Mouse (Mus musculus): ENCODE measurements at regions not wholly inside any gene's neighbourhood (a gene's known extent, or its start where the extent isn't known, plus 50 kb on each side); places are given as distances from the start of the nearest gene placed in this dataset.

DNA sequence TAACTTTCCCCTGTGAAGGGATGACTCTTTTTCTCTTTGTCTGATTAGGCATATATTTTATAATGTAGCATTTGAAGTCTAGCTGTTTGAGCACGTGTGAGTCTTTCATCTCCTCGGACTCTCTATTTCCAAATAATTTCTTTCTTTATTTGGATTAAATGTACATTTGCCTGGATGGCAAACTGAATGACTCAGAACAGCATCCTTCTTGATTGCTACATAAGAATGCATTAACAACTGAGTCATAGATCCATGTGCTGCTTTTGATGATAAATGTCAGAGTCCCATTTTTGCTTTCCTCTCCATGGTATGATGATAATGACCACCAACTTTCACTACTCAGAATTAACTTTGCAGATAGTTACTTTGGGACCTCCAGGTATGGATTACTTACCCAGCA, 571.5 kb downstream of the Cetn3 start:
- 91% methylated on average over 2 of the region's 2 CpGs for WGBS
- H3K27me3 ChIP-seq (replicated peaks; ENCODE audit: control insufficient read depth, insufficient read depth, low read length), result no peaks in the 10 kb centered on the region
- H3K4me3 ChIP-seq (ENCODE audit: low read length), result no peak overlapping the region
- H3K4me1 ChIP-seq (ENCODE audit: control insufficient read depth, insufficient read depth, low read depth, low read length), result no peaks in the 10 kb centered on the region
- H3K36me3 ChIP-seq (ENCODE audit: control insufficient read depth, insufficient read depth, low read length), result no peaks in the 10 kb centered on the region
- no peak overlapping the region for H3K9ac ChIP-seq (ENCODE audit: low read depth, low read length)
- no peaks in the 10 kb centered on the region for H3K9me3 ChIP-seq (ENCODE audit: control insufficient read depth, low read length)
- no peak for ATAC-seq
- no peak overlapping the region for H3K27ac ChIP-seq (ENCODE audit: low read depth, low read length)
- no peak overlapping the region for H3K4me2 ChIP-seq (ENCODE audit: low read length)

DNA sequence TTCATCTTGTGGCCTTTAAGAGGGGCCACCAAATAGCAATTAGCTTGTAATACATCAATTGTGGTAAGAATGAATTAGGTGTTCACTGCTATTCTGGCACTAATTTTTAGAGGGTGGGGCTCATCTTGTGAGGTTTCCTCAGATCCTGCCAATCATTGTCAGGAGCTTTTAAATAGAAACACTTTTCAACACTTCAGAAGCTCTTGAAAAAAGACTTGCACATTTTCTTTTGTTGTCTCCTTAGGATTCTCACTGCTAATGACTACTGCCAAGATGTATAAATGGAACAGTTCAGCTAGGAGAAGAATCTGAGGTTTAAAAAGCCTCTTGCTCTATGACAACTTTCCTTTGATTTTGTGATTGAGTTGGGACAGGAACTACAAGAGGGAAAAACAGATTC, 572.4 kb downstream of the Cetn3 start:
- no peak overlapping the region for H3K9ac ChIP-seq (ENCODE audit: low read depth, low read length)
- no peak overlapping the region for H3K4me3 ChIP-seq (ENCODE audit: low read length)
- H3K27ac ChIP-seq (ENCODE audit: low read depth, low read length), result no peak overlapping the region
- H3K27me3 ChIP-seq (replicated peaks; ENCODE audit: control insufficient read depth, insufficient read depth, low read length), result no peaks in the 10 kb centered on the region
- no peaks in the 10 kb centered on the region for H3K4me1 ChIP-seq (ENCODE audit: control insufficient read depth, insufficient read depth, low read depth, low read length)
- H3K36me3 ChIP-seq (ENCODE audit: control insufficient read depth, insufficient read depth, low read length), result no peaks in the 10 kb centered on the region
- ATAC-seq, result no peak
- H3K9me3 ChIP-seq (ENCODE audit: control insufficient read depth, low read length), result no peaks in the 10 kb centered on the region
- H3K4me2 ChIP-seq (ENCODE audit: low read length), result no peak overlapping the region

DNA sequence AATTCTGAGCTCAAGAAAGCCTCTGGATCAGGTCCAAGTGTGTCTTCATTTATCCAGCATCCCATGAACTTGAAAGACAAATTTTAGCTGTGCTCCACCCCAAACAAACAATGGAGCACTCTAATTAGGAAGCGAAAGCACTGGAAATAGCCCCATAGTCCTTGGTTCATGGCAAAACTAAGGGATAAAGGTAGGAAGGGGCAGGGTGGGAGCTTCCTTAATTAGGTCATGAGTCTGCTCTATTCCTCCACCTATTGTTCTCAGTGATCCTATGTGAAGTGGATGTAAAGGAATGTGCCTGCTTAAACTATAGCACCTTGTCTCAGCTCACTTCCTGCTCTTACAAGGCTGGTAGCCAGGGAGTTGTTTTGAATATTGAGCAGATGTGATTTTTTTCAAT, 576.6 kb downstream of the Cetn3 start:
- 82% methylated on average over 1 of the region's 1 CpGs for WGBS
- no peaks in the 10 kb centered on the region for H3K9me3 ChIP-seq (ENCODE audit: control insufficient read depth, low read length)
- H3K4me3 ChIP-seq (ENCODE audit: low read length), result no peak overlapping the region
- no peaks in the 10 kb centered on the region for H3K27me3 ChIP-seq (replicated peaks; ENCODE audit: control insufficient read depth, insufficient read depth, low read length)
- no peak overlapping the region for H3K27ac ChIP-seq (ENCODE audit: low read depth, low read length)
- no peak for ATAC-seq
- H3K4me1 ChIP-seq (ENCODE audit: control insufficient read depth, insufficient read depth, low read depth, low read length), result no peaks in the 10 kb centered on the region
- H3K9ac ChIP-seq (ENCODE audit: low read depth, low read length), result no peak overlapping the region
- H3K4me2 ChIP-seq (ENCODE audit: low read length), result no peak overlapping the region
- no peaks in the 10 kb centered on the region for H3K36me3 ChIP-seq (ENCODE audit: control insufficient read depth, insufficient read depth, low read length)

DNA sequence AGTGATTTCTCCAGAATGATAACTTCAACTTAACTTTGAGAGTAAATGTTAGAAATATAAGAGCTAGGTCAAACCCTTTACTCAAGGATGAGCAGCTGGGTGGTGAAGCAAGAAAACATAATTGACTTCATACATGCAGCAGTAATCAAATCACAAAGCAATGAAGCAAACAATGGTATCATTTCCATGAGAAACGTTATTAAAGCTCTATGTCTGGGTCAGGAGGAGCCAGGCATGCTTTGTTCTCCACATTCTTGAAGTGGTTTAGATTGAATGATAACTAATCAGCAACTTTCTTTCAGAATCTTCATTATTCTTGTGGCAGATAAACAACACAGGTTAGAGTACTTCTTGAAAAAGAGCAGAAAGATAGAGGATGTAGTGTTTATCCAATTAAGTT, 577.8 kb downstream of the Cetn3 start:
- WGBS, result 6% methylated on average over 1 of the region's 1 CpGs
- Histone ChIP-seq H3K4me1 (ENCODE audit: control insufficient read depth, insufficient read depth, low read depth, low read length) (no peaks in the 10 kb centered on the region), H3K27me3 (replicated peaks; ENCODE audit: control insufficient read depth, insufficient read depth, low read length) (no peaks in the 10 kb centered on the region)

DNA sequence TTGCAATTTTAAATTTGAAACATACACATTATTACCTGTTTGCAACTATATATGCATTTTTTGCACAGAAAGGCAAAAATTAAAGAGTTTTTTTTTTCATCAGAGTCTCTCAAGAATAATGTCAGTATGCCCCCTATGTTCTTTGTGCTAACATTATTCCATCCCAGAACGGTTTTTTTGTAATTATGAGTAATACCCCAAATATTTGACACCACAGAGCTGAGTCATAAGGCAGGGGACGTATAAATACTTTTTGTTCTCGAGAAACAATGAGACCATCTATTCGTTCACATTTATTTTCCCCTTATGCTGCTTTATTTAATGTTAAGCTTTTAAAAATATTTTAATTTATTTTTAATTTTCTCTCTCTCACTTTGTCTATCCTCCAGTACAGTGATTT, 578.5 kb downstream of the Cetn3 start:
- no peak overlapping the region for H3K9ac ChIP-seq (ENCODE audit: low read depth, low read length)
- H3K4me3 ChIP-seq (ENCODE audit: low read length), result no peak overlapping the region
- no peak overlapping the region for H3K27ac ChIP-seq (ENCODE audit: low read depth, low read length)
- no peaks in the 10 kb centered on the region for H3K36me3 ChIP-seq (ENCODE audit: control insufficient read depth, insufficient read depth, low read length)
- 81% methylated on average over 4 of the region's 4 CpGs for WGBS
- H3K4me2 ChIP-seq (ENCODE audit: low read length), result no peak overlapping the region
- H3K27me3 ChIP-seq (replicated peaks; ENCODE audit: control insufficient read depth, insufficient read depth, low read length), result no peaks in the 10 kb centered on the region
- no peaks in the 10 kb centered on the region for H3K9me3 ChIP-seq (ENCODE audit: control insufficient read depth, low read length)
- no peak for ATAC-seq
- H3K4me1 ChIP-seq (ENCODE audit: control insufficient read depth, insufficient read depth, low read depth, low read length), result no peaks in the 10 kb centered on the region

More for the DNA sequence above, 577.8 kb downstream of the Cetn3 start:
- no peak overlapping the region for H3K27ac ChIP-seq (ENCODE audit: low read depth, low read length)
- no peak overlapping the region for H3K4me2 ChIP-seq (ENCODE audit: low read length)
- H3K36me3 ChIP-seq (ENCODE audit: control insufficient read depth, insufficient read depth, low read length), result no peaks in the 10 kb centered on the region
- H3K9ac ChIP-seq (ENCODE audit: low read depth, low read length), result no peak overlapping the region
- no peak for ATAC-seq
- no peak overlapping the region for H3K4me3 ChIP-seq (ENCODE audit: low read length)
- no peaks in the 10 kb centered on the region for H3K9me3 ChIP-seq (ENCODE audit: control insufficient read depth, low read length)

DNA sequence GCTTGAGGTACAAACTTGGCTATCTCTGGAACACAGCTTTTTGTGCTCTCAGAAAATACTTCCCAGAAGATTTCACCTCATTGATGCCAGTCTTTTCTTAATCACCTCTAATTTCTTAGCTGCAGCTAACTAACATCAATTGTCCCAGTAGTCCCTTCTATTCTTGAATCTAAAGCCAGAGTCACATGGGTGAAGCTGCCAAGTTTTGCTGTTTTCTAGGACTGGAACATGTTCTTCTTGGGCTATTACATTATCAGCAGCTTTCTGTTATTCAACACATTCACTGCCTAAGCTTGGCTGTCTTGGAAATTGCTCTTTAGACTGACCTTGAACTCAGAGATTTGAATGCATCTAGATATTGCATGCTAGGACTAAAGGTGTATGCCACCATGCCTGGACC, 583.9 kb downstream of the Cetn3 start:
- ATAC-seq, result no peak

DNA sequence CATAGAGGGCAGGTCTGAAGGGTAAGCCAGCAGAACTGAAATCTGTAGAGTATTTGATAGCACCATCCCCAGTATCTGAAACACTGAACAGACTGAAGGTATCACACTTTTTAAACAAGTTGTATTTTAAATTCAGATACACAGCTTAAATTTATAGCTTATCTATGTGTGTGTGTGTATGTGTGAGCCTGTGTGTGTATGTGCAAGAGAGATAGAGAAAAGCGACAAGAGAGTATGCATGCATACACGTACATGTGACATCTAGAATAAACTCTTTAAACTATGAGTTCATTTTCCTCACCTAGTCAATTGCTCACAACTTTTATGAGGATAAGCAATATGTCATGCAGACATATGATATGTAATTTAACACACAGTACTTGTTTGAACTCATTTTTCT, 588.7 kb downstream of the Cetn3 start:
- Histone ChIP-seq H3K4me3 (ENCODE audit: low read length) (no peak overlapping the region), H3K27me3 (replicated peaks; ENCODE audit: control insufficient read depth, insufficient read depth, low read length) (no peaks in the 10 kb centered on the region), H3K9ac (ENCODE audit: low read depth, low read length) (no peak overlapping the region), H3K4me1 (ENCODE audit: control insufficient read depth, insufficient read depth, low read depth, low read length) (no peaks in the 10 kb centered on the region), H3K9me3 (ENCODE audit: control insufficient read depth, low read length) (no peaks in the 10 kb centered on the region), H3K4me2 (ENCODE audit: low read length) (no peak overlapping the region), H3K36me3 (ENCODE audit: control insufficient read depth, insufficient read depth, low read length) (no peaks in the 10 kb centered on the region), H3K27ac (ENCODE audit: low read depth, low read length) (no peak overlapping the region)
- no peak for ATAC-seq
- 95% methylated on average over 2 of the region's 2 CpGs for WGBS

More for the DNA sequence above, 583.9 kb downstream of the Cetn3 start:
- H3K4me1 ChIP-seq (ENCODE audit: control insufficient read depth, insufficient read depth, low read depth, low read length), result no peaks in the 10 kb centered on the region
- no peak overlapping the region for H3K9ac ChIP-seq (ENCODE audit: low read depth, low read length)
- H3K4me3 ChIP-seq (ENCODE audit: low read length), result no peak overlapping the region
- H3K9me3 ChIP-seq (ENCODE audit: control insufficient read depth, low read length), result no peaks in the 10 kb centered on the region
- H3K36me3 ChIP-seq (ENCODE audit: control insufficient read depth, insufficient read depth, low read length), result no peaks in the 10 kb centered on the region
- no peak overlapping the region for H3K4me2 ChIP-seq (ENCODE audit: low read length)
- H3K27ac ChIP-seq (ENCODE audit: low read depth, low read length), result no peak overlapping the region
- no peaks in the 10 kb centered on the region for H3K27me3 ChIP-seq (replicated peaks; ENCODE audit: control insufficient read depth, insufficient read depth, low read length)

DNA sequence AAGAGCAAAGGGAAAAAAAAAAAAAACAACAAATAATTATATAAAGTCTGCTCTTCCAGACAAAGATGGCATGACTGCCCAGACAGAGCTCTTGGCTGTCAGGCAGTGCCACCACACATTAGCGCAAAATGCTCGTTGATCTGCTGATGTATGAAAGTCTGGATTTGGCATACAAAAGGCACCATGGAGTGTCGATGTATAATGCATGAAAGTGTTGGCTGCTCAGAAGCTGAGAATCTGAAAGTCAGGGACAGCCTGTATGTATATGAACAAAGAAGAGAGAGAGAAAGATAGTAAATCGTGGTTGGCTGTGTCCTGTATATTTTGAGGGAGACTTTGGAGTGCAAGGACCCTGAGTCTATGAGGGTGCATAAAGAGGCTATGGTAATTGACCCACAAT, 589.7 kb downstream of the Cetn3 start:
- Histone ChIP-seq H3K9me3 (ENCODE audit: control insufficient read depth, low read length) (no peaks in the 10 kb centered on the region), H3K4me2 (ENCODE audit: low read length) (no peak overlapping the region), H3K36me3 (ENCODE audit: control insufficient read depth, insufficient read depth, low read length) (no peaks in the 10 kb centered on the region), H3K27me3 (replicated peaks; ENCODE audit: control insufficient read depth, insufficient read depth, low read length) (no peaks in the 10 kb centered on the region), H3K4me1 (ENCODE audit: control insufficient read depth, insufficient read depth, low read depth, low read length) (no peaks in the 10 kb centered on the region), H3K4me3 (ENCODE audit: low read length) (no peak overlapping the region), H3K9ac (ENCODE audit: low read depth, low read length) (no peak overlapping the region), H3K27ac (ENCODE audit: low read depth, low read length) (no peak overlapping the region)
- 48% methylated on average over 4 of the region's 4 CpGs for WGBS
- ATAC-seq, result 0 out of 2 replicates have a peak, but pooled peaks have one; percentile 40

DNA sequence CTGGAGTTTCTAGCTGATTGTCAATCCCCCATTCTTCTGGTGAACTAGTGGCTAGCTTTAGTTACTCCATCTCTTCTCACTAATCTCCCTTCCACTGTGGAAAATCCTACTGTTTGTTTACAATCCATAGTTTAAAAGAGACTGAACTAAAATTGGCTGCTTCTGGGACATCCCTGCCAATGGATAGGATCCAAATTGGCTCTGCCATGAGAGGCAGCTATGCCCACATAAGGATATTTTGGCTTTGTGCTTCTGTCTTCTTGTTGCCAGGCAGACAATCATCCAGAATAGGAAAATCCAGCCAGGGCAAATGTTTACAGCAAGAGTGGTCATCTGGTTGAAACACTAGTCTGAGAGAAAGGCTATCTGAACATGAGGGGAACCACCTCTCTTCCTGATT, 610.0 kb downstream of the Cetn3 start:
- ATAC-seq, result peak; percentile 52
- Histone ChIP-seq H3K4me3 (ENCODE audit: low read length) (no peak overlapping the region), H3K9ac (ENCODE audit: low read depth, low read length) (no peak overlapping the region), H3K27ac (ENCODE audit: low read depth, low read length) (no peak overlapping the region), H3K4me1 (ENCODE audit: control insufficient read depth, insufficient read depth, low read depth, low read length) (no peaks in the 10 kb centered on the region), H3K4me2 (ENCODE audit: low read length) (no peak overlapping the region), H3K9me3 (ENCODE audit: control insufficient read depth, low read length) (no peaks in the 10 kb centered on the region), H3K36me3 (ENCODE audit: control insufficient read depth, insufficient read depth, low read length) (no peaks in the 10 kb centered on the region), H3K27me3 (replicated peaks; ENCODE audit: control insufficient read depth, insufficient read depth, low read length) (no peaks in the 10 kb centered on the region)

DNA sequence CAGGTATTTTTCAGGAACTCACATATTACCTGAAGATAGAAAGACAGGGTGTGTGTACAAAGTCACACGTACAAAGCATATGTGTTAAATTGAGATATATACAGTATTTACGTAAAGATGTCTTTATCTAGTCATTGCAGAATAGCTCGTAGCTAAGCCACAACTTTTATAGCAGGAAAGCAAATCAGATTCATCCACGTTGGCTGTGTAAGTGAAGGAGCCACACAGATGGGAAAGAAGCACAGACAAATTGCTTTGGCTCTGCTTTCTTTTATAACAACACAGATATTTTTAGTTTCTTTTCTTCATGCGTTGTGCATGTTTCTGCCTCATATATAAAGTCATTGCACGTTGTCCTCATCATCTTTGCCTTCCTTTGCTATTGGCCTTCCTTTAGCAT, 610.6 kb downstream of the Cetn3 start:
- Histone ChIP-seq H3K9me3 (ENCODE audit: control insufficient read depth, low read length) (no peaks in the 10 kb centered on the region), H3K36me3 (ENCODE audit: control insufficient read depth, insufficient read depth, low read length) (no peaks in the 10 kb centered on the region), H3K9ac (ENCODE audit: low read depth, low read length) (no peak overlapping the region), H3K27ac (ENCODE audit: low read depth, low read length) (no peak overlapping the region), H3K27me3 (replicated peaks; ENCODE audit: control insufficient read depth, insufficient read depth, low read length) (no peaks in the 10 kb centered on the region), H3K4me2 (ENCODE audit: low read length) (no peak overlapping the region), H3K4me3 (ENCODE audit: low read length) (no peak overlapping the region), H3K4me1 (ENCODE audit: control insufficient read depth, insufficient read depth, low read depth, low read length) (no peaks in the 10 kb centered on the region)
- ATAC-seq, result no peak
- WGBS, result 88% methylated on average over 6 of the region's 6 CpGs
